Mouse (Mus musculus): ENCODE results near the gene Anxa1. TPM values are rescaled to one million over a fixed set of nuclear protein-coding genes. Genes with fewer than 3 reads are reported as not detected.

The Anxa1 gene
- total and polyA plus RNA-seq, 2 experiments from 2014 or later: 9.7 to 18.6 TPM

DNA sequence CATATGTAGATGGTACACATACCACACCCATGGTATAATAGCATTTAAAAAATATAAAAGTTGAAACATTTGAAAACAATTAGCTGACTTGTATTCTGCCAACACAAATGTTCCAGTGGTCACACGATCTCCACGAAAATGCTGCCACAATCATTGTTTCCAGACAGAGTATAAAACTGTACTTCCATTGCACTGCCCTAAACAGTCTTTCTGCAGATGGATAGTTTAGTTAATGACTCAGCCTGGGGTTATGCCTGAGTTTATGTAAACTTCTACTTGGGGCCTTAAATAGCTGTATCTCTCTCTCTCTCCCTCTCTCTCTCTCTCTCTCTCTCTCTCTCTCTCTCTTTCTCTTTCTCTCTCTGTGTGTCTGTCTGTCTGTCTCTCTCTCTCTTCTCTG lies 24.7 kb downstream of the Anxa1 start:
- ATAC-seq (ENCODE audit: low FRiP score): no peak
- no peak for TF ChIP-seq CTCF (IDR thresholded peaks at IDR 0.05)
- no peak overlapping the region for H3K27ac ChIP-seq (ENCODE audit: low read depth, low read length)
- no peaks in the 10 kb centered on the region for H3K4me1 ChIP-seq (ENCODE audit: insufficient read depth, low read length)
- no peak overlapping the region for H3K4me3 ChIP-seq (ENCODE audit: low read depth, low read length)
- no peaks in the 10 kb centered on the region for H3K9me3 ChIP-seq (ENCODE audit: low read length)
- no peaks in the 10 kb centered on the region for H3K27me3 ChIP-seq (ENCODE audit: insufficient read depth, low read length)
- no peak overlapping the region for H3K4me2 ChIP-seq (ENCODE audit: low read depth, low read length, poor library complexity, severe bottlenecking)
- no peaks in the 10 kb centered on the region for H3K36me3 ChIP-seq (ENCODE audit: insufficient read depth, low read length)
- no peak overlapping the region for H3K9ac ChIP-seq (replicated peaks; ENCODE audit: low read length, poor library complexity, severe bottlenecking)
- 82% methylated on average over 2 of the region's 2 CpGs for WGBS
- DNase-seq (ENCODE audit: low spot score): no peak

DNA sequence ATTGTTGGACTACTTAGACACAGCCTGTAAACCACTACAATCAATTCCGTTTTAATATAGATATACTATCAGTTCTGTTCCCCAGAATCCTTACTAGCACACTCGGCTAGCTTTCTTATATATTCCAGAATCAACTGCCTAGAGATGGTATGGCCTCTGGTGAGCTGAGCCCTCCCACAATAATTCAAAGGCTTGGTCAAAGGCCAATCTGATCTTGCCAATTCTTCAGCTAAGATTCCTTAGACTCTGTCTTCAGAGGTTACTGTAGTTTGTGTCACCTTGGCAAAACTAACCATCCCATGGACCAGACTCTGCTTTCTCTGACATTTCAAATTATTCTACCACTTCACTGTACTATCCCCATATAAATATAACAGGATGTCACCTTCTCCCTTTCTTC lies 25.4 kb downstream of the Anxa1 start:
- no peaks in the 10 kb centered on the region for H3K9me3 ChIP-seq (ENCODE audit: low read length)
- H3K4me1 ChIP-seq (ENCODE audit: insufficient read depth, low read length): no peaks in the 10 kb centered on the region
- ATAC-seq (ENCODE audit: low FRiP score) (no peak), DNase-seq (ENCODE audit: low spot score) (no peak)
- no peak for TF ChIP-seq CTCF (IDR thresholded peaks at IDR 0.05)
- H3K36me3 ChIP-seq (ENCODE audit: insufficient read depth, low read length): no peaks in the 10 kb centered on the region
- no peak overlapping the region for H3K4me3 ChIP-seq (ENCODE audit: low read depth, low read length)
- 95% methylated on average over 2 of the region's 2 CpGs for WGBS
- no peaks in the 10 kb centered on the region for H3K27me3 ChIP-seq (ENCODE audit: insufficient read depth, low read length)
- no peak overlapping the region for H3K9ac ChIP-seq (replicated peaks; ENCODE audit: low read length, poor library complexity, severe bottlenecking)
- H3K4me2 ChIP-seq (ENCODE audit: low read depth, low read length, poor library complexity, severe bottlenecking): no peak overlapping the region
- no peak overlapping the region for H3K27ac ChIP-seq (ENCODE audit: low read depth, low read length)

- H3K27ac ChIP-seq (ENCODE audit: low read depth, low read length): no peak overlapping the region
- TF ChIP-seq CTCF (IDR thresholded peaks at IDR 0.05): no peak
- 91% methylated on average over 13 of the region's 13 CpGs for WGBS
- no peak overlapping the region for H3K9ac ChIP-seq (replicated peaks; ENCODE audit: low read length, poor library complexity, severe bottlenecking)
- no peak for DNase-seq (ENCODE audit: low spot score)
- H3K4me2 ChIP-seq (ENCODE audit: low read depth, low read length, poor library complexity, severe bottlenecking): no peak overlapping the region
- H3K4me1 ChIP-seq (ENCODE audit: insufficient read depth, low read length): no peaks in the 10 kb centered on the region
- ATAC-seq (ENCODE audit: low FRiP score): no peak
- H3K4me3 ChIP-seq (ENCODE audit: low read depth, low read length): no peak overlapping the region
- H3K36me3 ChIP-seq (ENCODE audit: insufficient read depth, low read length): no peaks in the 10 kb centered on the region
- H3K9me3 ChIP-seq (ENCODE audit: low read length): no peaks in the 10 kb centered on the region
- no peaks in the 10 kb centered on the region for H3K27me3 ChIP-seq (ENCODE audit: insufficient read depth, low read length)
Measured at GRCm38 (mm10) chr19:20364931-20365330, 25.8 kb downstream of the Anxa1 start.

DNA sequence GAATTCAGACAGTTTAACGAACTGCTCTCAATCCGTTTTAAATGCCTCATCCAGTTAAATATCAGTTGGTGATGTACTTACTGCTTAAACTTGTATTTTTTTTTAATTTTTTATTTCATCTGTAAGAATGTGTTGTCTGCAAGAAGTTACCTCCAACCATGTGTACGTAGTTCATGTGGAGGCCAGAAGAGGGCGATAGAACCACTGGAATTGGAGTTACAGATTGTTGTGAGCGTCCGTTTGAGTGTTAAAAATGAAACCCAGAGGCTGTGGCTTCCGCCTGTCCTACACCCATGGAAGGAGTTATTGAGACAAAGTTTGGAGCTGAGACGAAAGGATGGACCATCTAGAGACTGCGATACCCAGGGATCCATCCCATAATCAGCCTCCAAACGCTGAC lies 27.5 kb downstream of the Anxa1 start:
- 68% methylated on average over 10 of the region's 10 CpGs for WGBS
- H3K9ac ChIP-seq (replicated peaks; ENCODE audit: low read length, poor library complexity, severe bottlenecking): no peak overlapping the region
- no peaks in the 10 kb centered on the region for H3K27me3 ChIP-seq (ENCODE audit: insufficient read depth, low read length)
- H3K4me2 ChIP-seq (ENCODE audit: low read depth, low read length, poor library complexity, severe bottlenecking): no peak overlapping the region
- no peak overlapping the region for H3K27ac ChIP-seq (ENCODE audit: low read depth, low read length)
- no peaks in the 10 kb centered on the region for H3K4me1 ChIP-seq (ENCODE audit: insufficient read depth, low read length)
- TF ChIP-seq CTCF (IDR thresholded peaks at IDR 0.05): peak; percentile 60
- ATAC-seq (ENCODE audit: low FRiP score) (no peak), DNase-seq (ENCODE audit: low spot score) (no peak)
- H3K36me3 ChIP-seq (ENCODE audit: insufficient read depth, low read length): no peaks in the 10 kb centered on the region
- no peaks in the 10 kb centered on the region for H3K9me3 ChIP-seq (ENCODE audit: low read length)
- H3K4me3 ChIP-seq (ENCODE audit: low read depth, low read length): no peak overlapping the region

- H3K4me2 ChIP-seq (ENCODE audit: low read depth, low read length, poor library complexity, severe bottlenecking): no peak overlapping the region
- WGBS: 52% methylated on average over 2 of the region's 2 CpGs
- no peaks in the 10 kb centered on the region for H3K9me3 ChIP-seq (ENCODE audit: low read length)
- ATAC-seq (ENCODE audit: low FRiP score) (peak; percentile 66; the same call in 1 of the 2 replicates), DNase-seq (ENCODE audit: low spot score) (peak; percentile 75)
- H3K36me3 ChIP-seq (ENCODE audit: insufficient read depth, low read length): no peaks in the 10 kb centered on the region
- TF ChIP-seq CTCF (IDR thresholded peaks at IDR 0.05): peak; percentile 84
- H3K27ac ChIP-seq (ENCODE audit: low read depth, low read length): no peak overlapping the region
- H3K9ac ChIP-seq (replicated peaks; ENCODE audit: low read length, poor library complexity, severe bottlenecking): no peak overlapping the region
- H3K4me3 ChIP-seq (ENCODE audit: low read depth, low read length): no peak overlapping the region
- no peaks in the 10 kb centered on the region for H3K4me1 ChIP-seq (ENCODE audit: insufficient read depth, low read length)
- no peaks in the 10 kb centered on the region for H3K27me3 ChIP-seq (ENCODE audit: insufficient read depth, low read length)
Measured at GRCm38 (mm10) chr19:20361917-20362577, 28.7 kb downstream of the Anxa1 start.

GRCm38 (mm10) chr19:20358679-20359078 lies 32.1 kb downstream of the Anxa1 start:
- H3K36me3 ChIP-seq (ENCODE audit: insufficient read depth, low read length): no peaks in the 10 kb centered on the region
- H3K27ac ChIP-seq (ENCODE audit: low read depth, low read length): no peak overlapping the region
- H3K9me3 ChIP-seq (ENCODE audit: low read length): no peaks in the 10 kb centered on the region
- WGBS: 82% methylated on average over 5 of the region's 5 CpGs
- H3K4me1 ChIP-seq (ENCODE audit: insufficient read depth, low read length): no peaks in the 10 kb centered on the region
- H3K9ac ChIP-seq (replicated peaks; ENCODE audit: low read length, poor library complexity, severe bottlenecking): no peak overlapping the region
- ATAC-seq (ENCODE audit: low FRiP score) (no peak), DNase-seq (ENCODE audit: low spot score) (no peak)
- H3K27me3 ChIP-seq (ENCODE audit: insufficient read depth, low read length): no peaks in the 10 kb centered on the region
- H3K4me3 ChIP-seq (ENCODE audit: low read depth, low read length): no peak overlapping the region
- TF ChIP-seq CTCF (IDR thresholded peaks at IDR 0.05): no peak
- no peak overlapping the region for H3K4me2 ChIP-seq (ENCODE audit: low read depth, low read length, poor library complexity, severe bottlenecking)

All from midbrain, postnatal 0 days (tissue).